Mouse (Mus musculus) adrenal gland, adult 18-20 months (tissue): Measurements from ENCODE around the gene Elmo3. TPM values are rescaled to one million over a fixed set of nuclear protein-coding genes. Genes with fewer than 3 reads are reported as not detected.
A peak's percentile ranks its signal among the peaks of the same experiment; 100 is the strongest.
"Not testable (repeated sequence)": the region's sequence is repeated elsewhere in the genome, so short reads cannot be mapped to it uniquely, and the experiment has no call there.

Experiments
- DNase-seq, 2 experiments: peaks; one replicate each; pipeline ENCODE4 v3.0.0; 2021 to 2022; ENCODE audit warnings: low spot score in 2 of 2
- total RNA-seq, 2 experiments: library from RNA; stranded (reverse); gene quantifications; 1 replicate in 1 of 2; 2 replicates in 1 of 2; pipeline ENCODE4 v1.2.3; 2021

Gene Elmo3
- total RNA-seq, 2 experiments from 2014 or later: 4.5 to 6.9 TPM

GRCm38 (mm10) chr8:105275387-105275786 lies 30.0 kb upstream of the Elmo3 start:
- no peak for DNase-seq

- DNase-seq: no peak
These were observed 29.6 kb upstream of the Elmo3 start, which contains the start of gene Nol3 for GRCm38 (mm10) chr8:105275840-105276239. Nol3 (plus strand) TSS chr8:105276140.

- DNase-seq: peak; percentile 41 to 57
These were observed 28.9 kb upstream of the Elmo3 start for GRCm38 (mm10) chr8:105276292-105277120.

GRCm38 (mm10) chr8:105278911-105279334 lies 26.5 kb upstream of the Elmo3 start:
- DNase-seq: peak; percentile 68 to 78

GRCm38 (mm10) chr8:105280567-105280966 lies 24.8 kb upstream of the Elmo3 start:
- DNase-seq: no peak

- DNase-seq: no peak
These were observed 23.6 kb upstream of the Elmo3 start for GRCm38 (mm10) chr8:105281821-105282220.

- DNase-seq: no peak
These were observed 23.2 kb upstream of the Elmo3 start for GRCm38 (mm10) chr8:105282239-105282638.

- peak; percentile 51 to 72 for DNase-seq
These were observed 22.3 kb upstream of the Elmo3 start for GRCm38 (mm10) chr8:105283074-105283473.

GRCm38 (mm10) chr8:105285514-105285913 lies 19.9 kb upstream of the Elmo3 start:
- no peak for DNase-seq

- DNase-seq: no peak
These were observed 18.5 kb upstream of the Elmo3 start for GRCm38 (mm10) chr8:105286907-105287306.

GRCm38 (mm10) chr8:105288231-105288630 lies 17.2 kb upstream of the Elmo3 start:
- DNase-seq: no peak

GRCm38 (mm10) chr8:105288958-105289732 lies 16.3 kb upstream of the Elmo3 start:
- DNase-seq: peak; percentile 90 to 92

- DNase-seq: no peak
These were observed 15.5 kb upstream of the Elmo3 start, which contains the start of gene 4931428F04Rik for GRCm38 (mm10) chr8:105289805-105290460. 4931428F04Rik (minus strand) TSS chr8:105289864.

GRCm38 (mm10) chr8:105290554-105291314 lies 14.7 kb upstream of the Elmo3 start:
- DNase-seq: peak; percentile 89 to 93

GRCm38 (mm10) chr8:105291364-105291763 lies 14.0 kb upstream of the Elmo3 start:
- DNase-seq: not testable (repeated sequence)

GRCm38 (mm10) chr8:105291802-105292201 lies 13.6 kb upstream of the Elmo3 start:
- DNase-seq: not testable (repeated sequence)

GRCm38 (mm10) chr8:105292471-105292870 lies 12.9 kb upstream of the Elmo3 start:
- no peak for DNase-seq

GRCm38 (mm10) chr8:105293405-105293804 lies 12.0 kb upstream of the Elmo3 start:
- no peak for DNase-seq

- no peak for DNase-seq
These were observed 10.6 kb upstream of the Elmo3 start for GRCm38 (mm10) chr8:105294776-105295175.

GRCm38 (mm10) chr8:105295256-105295655 lies 10.1 kb upstream of the Elmo3 start:
- no peak for DNase-seq
